Mouse (Mus musculus) heart, embryonic 11.5 days (tissue): ENCODE data around the gene Golgb1. TPM values are rescaled to one million over a fixed set of nuclear protein-coding genes. Genes with fewer than 3 reads are reported as not detected.

Source experiments
- ATAC-seq: fragments of 200-750 bp; cut with Nextera tagmentation; replicated peaks from 2 replicates; pipeline ENCODE4 v1.8.0; 2017; ENCODE audit warnings: moderate library complexity; ENCODE audit not compliant: insufficient number of reproducible peaks, low FRiP score, low TSS enrichment
- H3K27ac ChIP-seq: fragments of 300-500 bp; sonication (generic); 2 replicates; pipeline ENCODE4 v1.5.1; 2014; ENCODE audit warnings: mild to moderate bottlenecking, low read depth, low read length
- H3K27me3 ChIP-seq: fragments of 300-500 bp; sonication (generic); 2 replicates; pipeline ENCODE4 v1.6.1; 2014; ENCODE audit warnings: mild to moderate bottlenecking, low read length, mixed read lengths; ENCODE audit not compliant: control insufficient read depth, insufficient read depth
- H3K36me3 ChIP-seq: fragments of 300-500 bp; sonication (generic); 2 replicates; pipeline ENCODE4 v1.6.1; 2014; ENCODE audit warnings: mild to moderate bottlenecking, low read length, moderate library complexity, mixed read lengths; ENCODE audit not compliant: control insufficient read depth, insufficient read depth
- H3K4me1 ChIP-seq: fragments of 300-500 bp; sonication (generic); 2 replicates; pipeline ENCODE4 v1.6.1; 2014; ENCODE audit warnings: low read length; ENCODE audit not compliant: control insufficient read depth, insufficient read depth
- H3K4me2 ChIP-seq: fragments of 300-500 bp; sonication (generic); 2 replicates; pipeline ENCODE4 v1.6.1; 2014; ENCODE audit warnings: mild to moderate bottlenecking, moderate library complexity
- H3K4me3 ChIP-seq: fragments of 300-500 bp; sonication (generic); 2 replicates; pipeline ENCODE4 v1.5.1; 2014; ENCODE audit warnings: low read depth, low read length
- H3K9ac ChIP-seq: fragments of 300-500 bp; sonication (generic); 2 replicates; pipeline ENCODE4 v1.6.1; 2014; ENCODE audit warnings: mild to moderate bottlenecking, low read depth, low read length, moderate library complexity
- H3K9me3 ChIP-seq: fragments of 300-500 bp; sonication (generic); replicated peaks from 2 replicates; pipeline ENCODE4 v1.6.1; 2016; ENCODE audit warnings: low read length; ENCODE audit not compliant: control insufficient read depth
- WGBS: fragments of 180-500 bp; shearing (Covaris S2); extraction: QIAGEN DNeasy Blood & Tissue Kit; methylation state at CpG from one replicate; pipeline ENCODE4 v1.1.7; 2014; ENCODE audit not compliant: insufficient replicate concordance; 5-methylcytosine and 5-hydroxymethylcytosine counted together
- polyA plus RNA-seq: library from polyadenylated mRNA; unstranded; fragments of >200 nt; fragmentation: Nextera tagmentation; extraction: Ambion mirVana; gene quantifications from 2 replicates; pipeline ENCODE4 v1.2.1, GENCODE M21; 2014

Golgb1 gene
- polyA plus RNA-seq, 1 experiment from 2014 or later, result 70.1 TPM

DNA sequence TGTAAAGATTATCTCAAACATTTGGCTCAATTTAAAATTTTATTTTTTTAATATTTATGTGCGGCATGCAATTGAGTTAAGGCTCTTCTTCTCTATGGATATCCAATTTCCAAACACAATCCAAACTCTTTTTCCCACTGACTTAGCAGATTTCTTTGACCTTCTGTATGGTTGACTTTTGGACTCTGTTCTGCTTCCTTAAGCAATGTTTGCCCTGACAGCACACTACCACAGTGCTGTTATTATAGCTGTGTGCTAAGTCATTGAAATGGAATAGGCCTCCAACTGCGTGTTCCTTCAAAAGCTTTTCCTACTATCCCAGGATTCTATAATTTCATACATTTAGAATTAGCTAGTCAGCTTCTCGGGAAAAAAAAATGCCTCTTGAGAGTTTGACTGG is 68.7 kb downstream of the Golgb1 start:
- Histone ChIP-seq H3K9me3 (no peaks in the 10 kb centered on the region), H3K4me1 (no peaks in the 10 kb centered on the region), H3K4me3 (no peak overlapping the region), H3K4me2 (no peak overlapping the region), H3K27me3 (no peaks in the 10 kb centered on the region), H3K36me3 (no peaks in the 10 kb centered on the region), H3K27ac (no peak overlapping the region), H3K9ac (no peak overlapping the region)
- 85% methylated on average over 3 of the region's 3 CpGs for WGBS
- ATAC-seq, result no peak

DNA sequence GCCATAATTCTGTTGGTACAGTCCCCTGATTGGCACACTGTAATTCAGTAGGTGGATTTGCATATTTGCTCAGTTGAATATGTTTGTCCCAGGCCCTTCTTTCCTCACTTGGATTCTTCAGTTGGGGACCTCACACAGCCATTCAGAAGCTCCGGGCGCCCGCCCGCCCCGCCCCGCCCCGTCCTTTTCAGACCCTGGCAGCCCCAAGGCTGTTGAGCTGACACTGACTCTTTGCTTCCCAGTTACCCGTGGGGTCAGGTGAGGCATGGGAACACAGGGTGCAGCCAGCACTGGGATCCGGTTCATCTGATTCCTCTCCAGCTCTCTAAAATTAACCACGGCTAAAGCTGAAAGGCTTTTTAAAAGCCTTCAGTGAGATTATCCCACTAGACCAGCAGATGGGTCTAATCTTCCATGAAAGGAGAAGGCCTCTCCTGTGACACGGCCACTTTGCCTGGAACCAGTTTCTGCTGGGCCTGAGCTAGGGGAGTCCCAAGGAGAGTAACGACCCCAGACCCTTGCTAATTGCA is 70.0 kb downstream of the Golgb1 start:
- WGBS, result 56% methylated on average over 12 of the region's 12 CpGs

DNA sequence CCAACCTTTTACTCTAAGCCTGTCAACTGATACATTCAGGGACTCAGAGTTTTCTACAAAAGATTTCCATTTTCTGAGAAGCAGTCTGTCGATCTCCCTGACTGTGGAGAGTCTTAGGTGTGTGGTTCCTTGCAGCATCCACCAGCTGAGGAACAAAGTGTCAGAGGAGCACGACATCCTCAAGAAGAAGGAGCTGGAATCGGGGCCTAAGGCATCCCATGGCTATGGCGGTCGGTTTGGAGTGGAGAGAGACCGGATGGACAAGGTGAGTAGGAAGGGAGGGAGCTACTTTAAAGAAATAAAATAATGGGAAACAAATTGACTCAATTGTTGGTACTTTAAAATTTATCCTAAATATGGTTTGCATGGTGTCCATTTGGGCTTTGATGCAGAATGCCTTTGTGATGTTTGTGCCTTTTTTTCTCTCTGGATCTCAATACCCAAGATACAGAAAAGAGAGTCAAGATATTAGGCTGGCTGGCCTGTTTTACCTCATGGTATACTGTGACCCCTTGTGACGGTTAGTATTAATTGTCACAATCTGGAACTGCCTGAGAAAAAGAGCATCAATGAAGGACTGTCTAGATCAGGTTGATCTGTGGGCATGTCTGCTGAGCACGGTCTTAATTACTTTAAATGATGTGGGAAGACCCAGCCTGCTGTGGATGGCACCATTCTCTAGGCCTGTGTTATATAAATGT is 71.7 kb downstream of the Golgb1 start:
- Histone ChIP-seq H3K9me3 (no peaks in the 10 kb centered on the region), H3K27ac (no peak overlapping the region), H3K4me1 (no peaks in the 10 kb centered on the region), H3K36me3 (no peaks in the 10 kb centered on the region), H3K4me2 (no peak overlapping the region), H3K9ac (no peak overlapping the region), H3K4me3 (no peak overlapping the region), H3K27me3 (no peaks in the 10 kb centered on the region)
- WGBS, result 77% methylated on average over 8 of the region's 8 CpGs
- no peak for ATAC-seq

More for the DNA sequence above, 70.0 kb downstream of the Golgb1 start:
- ATAC-seq, result no peak
- H3K9me3 ChIP-seq, result no peaks in the 10 kb centered on the region
- H3K36me3 ChIP-seq, result no peaks in the 10 kb centered on the region
- no peak overlapping the region for H3K4me2 ChIP-seq
- H3K4me3 ChIP-seq, result no peak overlapping the region
- H3K27me3 ChIP-seq, result no peaks in the 10 kb centered on the region
- no peak overlapping the region for H3K27ac ChIP-seq
- no peaks in the 10 kb centered on the region for H3K4me1 ChIP-seq
- H3K9ac ChIP-seq, result no peak overlapping the region

DNA sequence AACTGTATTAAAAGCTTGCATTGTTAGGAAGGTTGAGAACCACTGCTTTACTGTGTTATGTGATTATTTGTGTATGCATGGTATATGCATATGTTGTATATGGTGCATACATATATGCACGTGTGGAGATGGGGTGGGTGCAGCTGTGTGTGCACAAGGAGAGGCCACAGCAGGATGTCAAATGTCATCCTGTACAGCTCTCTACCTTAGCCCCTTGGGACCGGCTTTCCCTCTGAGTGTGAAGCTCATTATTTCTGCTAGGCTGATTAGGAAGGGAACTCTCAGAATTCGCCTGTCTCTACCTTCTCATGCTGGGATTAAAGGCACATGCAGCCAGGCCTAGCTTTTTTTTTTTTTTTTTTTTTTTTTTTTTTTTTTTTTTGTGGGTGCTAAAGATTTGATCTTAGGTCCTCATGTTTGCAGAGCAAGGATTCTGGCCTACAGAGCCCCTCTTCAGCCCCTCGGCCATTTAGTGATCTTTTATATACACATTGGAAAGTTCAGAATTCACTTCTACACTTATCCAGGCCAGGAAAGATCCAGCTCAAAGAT is 72.8 kb downstream of the Golgb1 start:
- 69% methylated on average over 4 of the region's 4 CpGs for WGBS
- no peak for ATAC-seq
- H3K4me3 ChIP-seq, result no peak overlapping the region
- H3K9me3 ChIP-seq, result no peaks in the 10 kb centered on the region
- H3K27ac ChIP-seq, result no peak overlapping the region
- H3K4me1 ChIP-seq, result no peaks in the 10 kb centered on the region
- H3K9ac ChIP-seq, result no peak overlapping the region
- no peak overlapping the region for H3K4me2 ChIP-seq
- no peaks in the 10 kb centered on the region for H3K36me3 ChIP-seq
- H3K27me3 ChIP-seq, result no peaks in the 10 kb centered on the region

DNA sequence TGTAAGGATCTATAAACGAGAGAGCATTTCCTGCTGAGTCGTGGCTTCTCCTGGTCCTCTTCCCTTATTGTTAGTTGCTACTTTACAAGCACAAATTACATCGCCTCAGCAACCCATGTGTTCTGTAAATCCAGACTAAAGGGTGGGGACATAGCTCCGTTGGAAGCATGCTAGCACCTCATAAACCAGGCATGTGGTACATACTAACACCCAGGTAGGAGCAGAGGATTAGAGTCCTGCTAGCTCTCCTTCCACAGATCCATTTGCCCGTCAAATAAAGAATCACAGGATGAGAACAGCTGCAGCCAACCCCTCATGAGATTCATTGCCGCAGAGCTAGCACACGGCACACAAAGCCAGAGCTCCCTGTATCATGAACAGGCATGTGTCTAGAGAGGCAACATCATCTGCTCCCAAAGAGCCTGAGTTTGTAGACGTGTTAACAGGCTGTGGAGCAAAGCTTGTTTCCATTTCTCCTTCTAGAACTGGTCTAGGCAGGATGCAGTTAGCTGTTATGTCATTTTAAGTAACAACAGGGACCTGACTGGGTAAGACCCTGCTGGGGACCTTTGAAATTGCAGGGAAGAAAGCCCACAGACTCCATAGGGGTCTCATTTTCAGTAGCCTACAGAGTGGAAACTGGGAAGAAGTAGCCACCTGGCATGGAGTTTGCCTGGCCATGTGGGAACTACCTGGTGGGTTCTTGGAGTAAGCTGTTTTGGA is 74.8 kb downstream of the Golgb1 start:
- Histone ChIP-seq H3K27ac (no peak overlapping the region), H3K4me3 (no peak overlapping the region), H3K27me3 (no peaks in the 10 kb centered on the region), H3K36me3 (no peaks in the 10 kb centered on the region), H3K9me3 (no peaks in the 10 kb centered on the region), H3K4me1 (no peaks in the 10 kb centered on the region), H3K4me2 (no peak overlapping the region), H3K9ac (no peak overlapping the region)
- WGBS, result 55% methylated on average over 8 of the region's 8 CpGs
- no peak for ATAC-seq

DNA sequence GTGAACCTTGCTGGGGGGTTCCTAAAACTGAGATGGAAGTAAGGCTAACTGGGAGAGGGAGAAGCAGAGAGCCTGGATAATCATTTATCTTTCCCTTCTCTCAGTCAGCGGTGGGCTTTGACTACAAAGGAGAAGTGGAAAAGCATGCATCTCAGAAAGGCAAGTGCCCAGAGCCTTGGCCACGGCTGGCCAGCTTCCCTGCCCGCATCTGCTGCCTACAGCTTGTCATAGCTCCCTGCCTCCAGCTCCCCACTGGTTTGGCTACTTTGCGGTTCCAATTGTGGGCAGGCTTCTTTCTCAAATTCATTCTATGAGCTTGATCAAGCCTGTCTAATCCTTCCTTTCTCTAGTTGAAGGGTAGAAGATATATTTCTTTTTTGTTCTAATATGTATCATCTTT is 76.1 kb downstream of the Golgb1 start:
- 58% methylated on average over 4 of the region's 4 CpGs for WGBS
- H3K27ac ChIP-seq, result no peak overlapping the region
- H3K27me3 ChIP-seq, result no peaks in the 10 kb centered on the region
- H3K9me3 ChIP-seq, result no peaks in the 10 kb centered on the region
- H3K4me2 ChIP-seq, result no peak overlapping the region
- ATAC-seq, result no peak
- H3K36me3 ChIP-seq, result no peaks in the 10 kb centered on the region
- H3K9ac ChIP-seq, result no peak overlapping the region
- no peak overlapping the region for H3K4me3 ChIP-seq
- H3K4me1 ChIP-seq, result no peaks in the 10 kb centered on the region

DNA sequence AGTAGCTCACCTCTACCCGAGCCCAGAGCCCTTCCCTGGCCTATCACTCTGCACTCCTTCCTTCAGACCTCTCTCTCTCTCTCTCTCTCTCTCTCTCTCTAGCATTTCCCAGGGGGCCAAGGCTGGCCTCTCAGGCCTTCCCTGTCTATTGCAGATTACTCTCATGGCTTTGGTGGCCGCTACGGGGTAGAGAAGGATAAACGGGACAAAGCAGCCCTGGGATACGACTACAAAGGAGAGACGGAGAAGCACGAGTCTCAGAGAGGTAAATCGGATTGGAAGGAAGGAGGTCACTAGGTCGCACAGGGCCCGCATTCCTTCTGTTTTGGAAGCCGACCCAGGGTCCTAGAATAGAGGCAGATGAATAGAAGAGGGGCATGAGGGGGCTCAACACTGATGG is 80.2 kb downstream of the Golgb1 start:
- no peak for ATAC-seq
- no peaks in the 10 kb centered on the region for H3K4me1 ChIP-seq
- no peak overlapping the region for H3K9ac ChIP-seq
- H3K4me2 ChIP-seq, result no peak overlapping the region
- H3K36me3 ChIP-seq, result no peaks in the 10 kb centered on the region
- H3K4me3 ChIP-seq, result no peak overlapping the region
- no peaks in the 10 kb centered on the region for H3K9me3 ChIP-seq
- no peaks in the 10 kb centered on the region for H3K27me3 ChIP-seq
- no peak overlapping the region for H3K27ac ChIP-seq
- WGBS, result 74% methylated on average over 11 of the region's 11 CpGs

DNA sequence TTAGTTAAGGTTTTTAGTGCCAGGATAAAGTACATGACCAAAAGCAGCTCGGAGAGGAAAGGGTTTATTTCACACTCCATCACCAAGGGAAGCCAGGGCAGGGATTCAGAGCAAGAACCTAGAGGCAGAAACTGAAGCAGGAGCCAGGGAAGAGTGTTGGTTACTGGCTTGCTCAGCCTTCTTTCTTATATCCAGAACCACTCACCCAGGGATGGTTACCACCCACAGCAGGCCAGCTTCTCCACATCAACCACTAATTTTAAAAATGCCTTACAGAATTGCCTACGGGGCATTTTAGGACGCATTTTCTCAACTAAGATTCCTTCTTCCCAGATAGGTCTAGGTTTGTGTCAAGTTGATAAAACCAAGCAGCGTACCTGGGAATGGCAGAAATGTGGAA is 88.5 kb downstream of the Golgb1 start:
- no peak overlapping the region for H3K27ac ChIP-seq
- H3K4me3 ChIP-seq, result no peak overlapping the region
- WGBS, result 76% methylated on average over 4 of the region's 4 CpGs
- no peaks in the 10 kb centered on the region for H3K9me3 ChIP-seq
- H3K36me3 ChIP-seq, result 0 out of 2 replicates have a peak, but pooled peaks cover 3% of the 10 kb centered on the region
- H3K9ac ChIP-seq, result no peak overlapping the region
- H3K4me2 ChIP-seq, result no peak overlapping the region
- no peaks in the 10 kb centered on the region for H3K4me1 ChIP-seq
- no peak for ATAC-seq
- no peaks in the 10 kb centered on the region for H3K27me3 ChIP-seq
